Mouse (Mus musculus): ENCODE data around the gene Grem1.

- TF ChIP-seq EP300 (IDR thresholded peaks at IDR 0.05; ENCODE audit: low read length) (no peak), NELFE (IDR thresholded peaks at IDR 0.05; ENCODE audit: low read depth, low read length) (no peak), USF1 (IDR thresholded peaks at IDR 0.05; ENCODE audit: low read depth, low read length) (no peak), POLR2A (IDR thresholded peaks at IDR 0.05; ENCODE audit: low read depth, low read length) (no peak), HCFC1 (IDR thresholded peaks at IDR 0.05; ENCODE audit: low read depth, low read length) (no peak), POLR2AphosphoS2 (IDR thresholded peaks at IDR 0.05; ENCODE audit: low read depth, low read length) (no peak), TCF12 (IDR thresholded peaks at IDR 0.05; ENCODE audit: low read depth, low read length) (no peak), CTCF (conservative IDR thresholded peaks at IDR 0.05 in 1 of 2, IDR thresholded peaks at IDR 0.05 in 1 of 2; ENCODE audit: low read depth in 2 of 2, low read length in 2 of 2) (peak; percentile 76 to 89), KAT2A (IDR thresholded peaks at IDR 0.05; ENCODE audit: insufficient replicate concordance, low read length) (no peak), USF2 (conservative IDR thresholded peaks at IDR 0.05; ENCODE audit: low read depth, low read length) (no peak)
These were observed 49.2 kb upstream of the Grem1 start for GRCm38 (mm10) chr2:113807640-113808039.
